In the genomic region with DNA sequence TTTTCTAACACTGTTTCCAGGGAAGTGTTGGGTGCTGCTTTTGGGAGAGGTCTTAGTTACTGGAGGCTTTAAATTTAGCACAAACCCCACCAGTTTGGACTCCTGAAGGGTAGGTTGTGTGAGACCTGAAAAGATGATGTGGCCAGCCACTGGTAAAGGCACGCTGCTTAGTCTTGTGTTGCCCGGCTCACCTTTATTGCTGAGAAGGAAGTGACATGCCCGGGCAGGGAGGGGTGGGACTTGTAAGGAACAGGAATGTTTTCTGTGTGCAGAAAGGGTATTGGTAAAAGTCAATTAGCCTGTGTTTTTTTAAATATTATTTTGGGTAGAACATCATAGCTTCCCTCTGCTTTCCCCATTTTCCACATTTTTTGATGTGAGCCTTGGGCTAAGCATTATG, we compare ENCODE assay signal across 22 mouse cellular contexts.
"Had no signal": no experiment of that assay in that cellular context is flagged by ENCODE, and none has a peak within 500 bp of the region (broad histone marks: within the 10 kb centered on the region; RNA-seq: fewer than 3 reads in every experiment).

No protein-coding gene starts in this region.

- DNase-seq: kidney, adult 2 months; kidney, postnatal 25 days; layer of hippocampus, adult 9-11 months; liver, postnatal 0 days; lung, embryonic 14.5 days; retina, postnatal 1 day; right cerebral cortex, postnatal 25 days; spleen, adult 18-20 months; thymus, adult 2 months; thymus, postnatal 14 days; thymus, postnatal 4 days had no signal

- H3K4me3 ChIP-seq: layer of hippocampus, adult 2 months; midbrain, embryonic 12.5 days; myocyte; neural tube, embryonic 13.5 days; stomach, embryonic 15.5 days had no signal

- H3K27ac ChIP-seq: kidney, postnatal 0 days; liver, embryonic 14.5 days; macrophage; midbrain, embryonic 12.5 days had no signal

- H3K36me3 ChIP-seq: neural tube, embryonic 13.5 days; stomach, embryonic 15.5 days had no signal

- H3K27me3 ChIP-seq: midbrain, embryonic 12.5 days; neural tube, embryonic 13.5 days; stomach, embryonic 15.5 days had no signal

- H3K4me2 ChIP-seq: liver, embryonic 11.5 days; lung, embryonic 14.5 days; midbrain, embryonic 12.5 days; neural tube, embryonic 13.5 days; stomach, embryonic 15.5 days had no signal

- H3K9me3 ChIP-seq: midbrain, embryonic 12.5 days; neural tube, embryonic 13.5 days; stomach, embryonic 15.5 days had no signal

- ATAC-seq: liver, postnatal 0 days; lung, postnatal 0 days; midbrain, embryonic 16.5 days had no signal

- H3K9ac ChIP-seq: liver, embryonic 14.5 days; liver, postnatal 0 days; lung, embryonic 14.5 days; neural tube, embryonic 13.5 days; stomach, embryonic 15.5 days had no signal
